Comparison of ENCODE assay signal across 11 mouse cellular contexts in genomic region chr10:68134549-68134948, GRCm38 (mm10).
DNase-seq lines count a peak whose midpoint lies in the region; TF ChIP-seq lines count a peak whose summit lies in the region.
"Had no signal": no experiment of that assay in that cellular context is flagged by ENCODE, and none has a peak within 500 bp of the region (broad histone marks: within the 10 kb centered on the region; RNA-seq: fewer than 3 reads in every experiment).

No protein-coding gene starts in this region.

- DNase-seq in gastrocnemius, adult 2 months = peak; percentile 48
- DNase-seq in gastrocnemius, postnatal 10 days = no peak
- no peak for DNase-seq in kidney, adult 2 months
- no peak for DNase-seq in kidney, adult 11 months
- DNase-seq in retina, postnatal 1 day = peak; percentile 36
- DNase-seq in retina, embryonic 14.5 days (ENCODE audit: low spot score) = no peak
- no peak for DNase-seq in thymus, postnatal 10 days (ENCODE audit: low spot score in 2 of 2)
- no peak for DNase-seq in frontal cortex, postnatal 10 days (ENCODE audit: low spot score in 2 of 2)
- DNase-seq: cerebellum, postnatal 14 days; left cerebral cortex, postnatal 4 days had no signal

- intact Hi-C loops in gastrocnemius, adult 2 months (cut with DNase I) = loop anchor here (2.0 kb wide), 1 partner anchor 30 kb away; no protein-coding TSS in a partner anchor

- peaks cover 28% of the 10 kb centered on the region; the same call in 1 of the 2 replicates for H3K4me1 ChIP-seq in kidney, adult 2 months (ENCODE audit: control insufficient read depth, insufficient read depth, low read length)

- 60% methylated on average over 4 of the region's 4 CpGs for whole genome bisulfite sequencing in kidney, adult 2 months

- peak overlapping the region; percentile 74 for H3K4me3 ChIP-seq in gastrocnemius, adult 2 months
- 0 out of 2 replicates have a peak overlapping the region, but pooled peaks have one; percentile 79 for H3K4me3 ChIP-seq in kidney, adult 2 months (ENCODE audit: insufficient read depth, low read depth, low read length)
- H3K4me3 ChIP-seq: midbrain, embryonic 10.5 days had no signal

- TF ChIP-seq POLR2A in kidney, adult 2 months (IDR thresholded peaks at IDR 0.05; ENCODE audit: low read depth, low read length) = no peak

- H3K27ac ChIP-seq in gastrocnemius, adult 2 months = peak overlapping the region; percentile 99
- peak overlapping the region; percentile 57 for H3K27ac ChIP-seq in kidney, adult 2 months (ENCODE audit: insufficient read depth, low read depth, low read length)
- H3K27ac ChIP-seq: midbrain, embryonic 10.5 days had no signal

- peaks cover 2% of the 10 kb centered on the region; the same call in 1 of the 2 replicates for H3K36me3 ChIP-seq in kidney, adult 2 months (ENCODE audit: control insufficient read depth, insufficient read depth, low read length)

- no peak for TF ChIP-seq CTCF in gastrocnemius, adult 2 months (IDR thresholded peaks at IDR 0.05)
- no peak for TF ChIP-seq CTCF in kidney, adult 2 months (conservative IDR thresholded peaks at IDR 0.05; ENCODE audit: insufficient read depth, insufficient read length, low read depth, low read length)

- H3K27me3 ChIP-seq in kidney, adult 2 months (replicated peaks; ENCODE audit: control insufficient read depth, insufficient read depth, low read length) = no peaks in the 10 kb centered on the region

Comparison
In these comparisons a context has a peak if more than half of its experiments do, and no peak if none do; other contexts are left out.
1. DNase-seq: peak in gastrocnemius, adult 2 months (single experiment) and retina, postnatal 1 day (single experiment); none in gastrocnemius, postnatal 10 days (single experiment), kidney, adult 2 months (single experiment), kidney, adult 11 months (single experiment), retina, embryonic 14.5 days (single experiment), thymus, postnatal 10 days (0 of 2) and frontal cortex, postnatal 10 days (0 of 2).